Mouse (Mus musculus) brain, embryonic 18.5 days (tissue): Measurements from ENCODE around the gene Trrap.
"Not testable (repeated sequence)": the region's sequence is repeated elsewhere in the genome, so short reads cannot be mapped to it uniquely, and the experiment has no call there.

ENCODE experiments used
- DNase-seq: peaks from one replicate; pipeline ENCODE4 v3.0.0-alpha.2; 2012; ENCODE audit warnings: low read depth, low spot score

Gene Trrap

DNA sequence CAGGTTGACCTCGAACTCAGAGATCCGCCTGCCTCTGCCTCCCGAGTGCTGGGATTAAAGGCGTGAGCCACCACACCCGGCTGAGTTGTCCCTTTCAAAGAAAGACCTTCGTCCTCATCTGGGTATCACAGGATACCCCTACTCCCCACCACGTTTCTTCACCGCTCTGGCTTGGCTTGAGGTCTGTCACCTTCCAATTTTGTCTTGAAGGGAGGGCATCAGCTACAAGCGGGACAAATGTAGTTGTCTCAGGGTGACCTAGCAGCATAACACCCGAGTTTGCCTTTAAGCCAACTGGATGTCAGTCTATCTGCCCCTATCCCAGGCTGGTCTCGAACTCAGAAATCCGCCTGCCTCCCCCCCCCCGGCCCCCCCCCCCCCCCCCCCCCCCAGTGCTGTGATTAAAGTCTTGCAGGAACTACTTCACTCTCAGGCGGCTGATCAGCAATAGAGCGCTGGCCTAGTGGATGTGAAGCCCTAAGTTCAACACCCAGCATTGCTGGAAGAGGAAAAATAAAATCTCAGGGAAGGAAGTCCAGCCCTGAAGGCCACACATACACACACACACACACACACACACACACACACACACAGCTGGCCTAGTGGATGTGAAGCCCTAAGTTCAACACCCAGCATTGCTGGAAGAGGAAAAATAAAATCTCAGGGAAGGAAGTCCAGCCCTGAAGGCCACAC is at the start of gene Trrap:
Gene Trrap, plus strand, starts transcription at position 627 of the 693 bp plus-strand sequence.
- not testable (repeated sequence) for DNase-seq

DNA sequence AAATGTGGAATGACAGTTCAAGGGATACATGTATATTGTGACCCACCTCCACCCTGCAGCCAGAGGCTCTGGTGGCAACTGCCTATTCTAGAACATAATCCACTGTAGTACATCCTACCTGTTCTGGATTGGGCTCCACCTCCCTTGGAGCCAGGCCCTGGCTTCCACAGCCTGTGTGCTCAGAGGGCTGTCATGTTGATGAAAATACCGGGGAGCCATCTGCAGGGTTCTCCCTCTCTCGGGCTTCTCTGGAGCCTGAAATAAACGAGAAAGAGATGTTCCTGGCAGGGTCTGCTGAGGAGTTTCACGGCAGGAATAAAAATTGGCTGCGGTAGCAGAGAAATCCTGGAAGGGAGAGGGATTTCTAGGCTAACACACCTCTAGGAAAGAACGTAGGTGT is 47.8 kb upstream of the Trrap start:
- no peak for DNase-seq

DNA sequence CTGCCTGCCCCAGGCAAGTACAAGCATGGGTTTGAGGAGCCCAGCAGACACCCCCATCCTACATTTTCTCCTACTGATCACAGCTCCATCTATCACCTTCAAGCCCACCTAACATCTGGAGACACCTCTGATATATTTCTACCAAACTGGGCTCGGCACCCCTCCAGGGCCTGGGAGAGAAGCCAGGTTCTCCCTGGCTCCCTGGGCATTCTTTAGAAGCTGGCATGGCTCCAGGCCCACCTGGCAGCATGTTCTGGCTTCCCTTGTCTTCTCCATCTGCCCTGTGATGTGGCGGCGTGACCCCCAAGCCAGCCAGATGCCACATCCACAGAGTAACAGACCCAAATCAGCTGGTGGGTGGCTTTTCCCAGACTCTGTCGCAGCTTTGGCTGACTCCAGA is 47.3 kb upstream of the Trrap start:
- no peak for DNase-seq

DNA sequence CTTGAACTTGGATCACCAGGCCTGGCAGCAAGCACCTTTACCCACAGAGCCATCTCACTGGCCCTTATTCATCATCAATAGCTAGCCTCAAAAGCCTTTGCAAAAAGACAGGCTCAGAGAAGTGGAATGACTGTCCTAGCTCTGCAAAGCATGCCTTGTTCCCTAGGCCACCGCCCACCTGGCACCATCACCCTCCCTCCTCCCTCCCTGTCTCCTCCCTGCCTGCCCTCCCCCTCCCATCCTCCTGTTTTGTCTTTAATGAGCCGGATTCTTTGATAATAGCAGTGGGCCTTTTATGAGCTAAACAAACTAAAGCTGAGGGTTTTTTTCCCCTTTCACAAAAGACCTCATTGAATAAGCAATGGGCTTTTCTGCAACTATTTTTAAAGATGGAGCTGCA is 42.6 kb upstream of the Trrap start:
- no peak for DNase-seq

DNA sequence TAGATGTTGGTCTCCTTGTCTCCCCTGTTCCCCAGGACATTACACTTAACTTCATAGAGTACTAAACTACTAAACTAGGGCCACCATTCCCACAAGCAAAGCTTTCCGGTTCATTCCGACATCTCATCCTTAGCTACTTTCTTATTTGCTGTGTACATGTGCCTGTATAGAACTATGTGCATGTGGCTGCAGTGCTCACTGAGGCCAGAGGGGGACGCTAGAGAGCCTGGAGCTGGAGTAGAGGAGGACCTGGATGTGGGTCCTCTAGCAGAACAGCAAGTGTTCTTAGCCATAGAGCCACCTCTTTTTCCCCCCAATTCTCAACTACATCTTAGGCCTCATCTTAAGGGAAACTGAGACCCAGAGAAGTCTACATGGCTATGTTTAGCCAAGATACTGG is 42.0 kb upstream of the Trrap start:
- no peak for DNase-seq

DNA sequence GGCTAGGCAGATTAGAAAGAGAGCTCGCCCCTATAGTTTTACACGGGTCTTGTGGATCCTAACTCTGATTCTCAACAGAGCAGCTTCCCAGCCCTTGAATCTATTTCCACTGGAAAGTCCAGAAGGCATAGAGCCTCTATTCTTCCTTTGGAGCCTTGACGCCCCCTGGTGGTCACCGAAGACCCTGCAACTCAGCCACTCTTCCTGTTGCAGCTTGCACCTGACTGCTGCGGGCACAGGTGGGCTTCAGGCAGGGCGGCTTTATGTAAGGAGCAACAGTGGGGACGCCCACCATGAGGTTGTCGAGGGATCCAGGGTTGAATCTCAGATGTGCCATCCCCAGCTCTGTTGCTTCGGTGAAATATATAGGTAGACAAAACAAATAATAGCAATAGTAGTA is 40.4 kb upstream of the Trrap start:
- DNase-seq = no peak

DNA sequence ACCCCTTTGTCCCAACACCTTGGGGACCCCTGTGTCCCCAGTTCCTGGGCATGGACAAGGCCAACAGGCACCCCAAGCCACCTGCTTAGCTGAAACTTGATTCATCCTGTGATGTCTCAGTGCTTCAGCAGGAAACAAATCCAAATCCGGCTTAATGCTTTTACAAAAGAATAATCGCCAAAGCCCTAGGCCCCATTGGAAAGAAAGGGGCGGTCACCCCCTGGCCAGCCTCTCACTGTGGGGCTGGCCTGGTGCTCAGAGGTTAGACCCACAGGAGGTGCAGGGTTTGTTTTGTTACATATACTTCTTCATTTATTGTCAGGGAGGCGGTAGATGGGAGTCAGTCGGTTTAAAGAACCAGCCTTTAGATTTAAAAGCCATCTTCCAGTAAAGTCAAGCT is 39.3 kb upstream of the Trrap start:
- no peak for DNase-seq

DNA sequence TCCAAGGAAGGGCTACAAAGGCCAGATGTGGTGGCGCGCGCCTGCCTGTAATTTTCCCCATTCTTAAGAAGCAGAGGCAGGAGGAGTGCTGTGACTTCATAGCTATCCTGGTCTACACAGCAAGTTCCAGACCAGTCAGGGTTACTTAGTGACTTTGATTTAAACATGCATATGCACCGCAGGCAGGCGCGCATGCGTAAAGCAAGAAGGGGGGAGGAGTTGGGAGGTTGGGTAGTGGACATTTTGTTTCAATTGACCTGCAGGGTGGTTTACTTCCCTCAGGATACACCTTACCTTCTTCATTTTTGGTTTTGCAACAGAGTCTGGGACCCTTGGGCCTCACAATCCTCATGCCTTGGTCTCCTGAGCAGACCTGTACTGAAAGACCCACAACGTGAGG is 38.3 kb upstream of the Trrap start:
- DNase-seq = no peak

DNA sequence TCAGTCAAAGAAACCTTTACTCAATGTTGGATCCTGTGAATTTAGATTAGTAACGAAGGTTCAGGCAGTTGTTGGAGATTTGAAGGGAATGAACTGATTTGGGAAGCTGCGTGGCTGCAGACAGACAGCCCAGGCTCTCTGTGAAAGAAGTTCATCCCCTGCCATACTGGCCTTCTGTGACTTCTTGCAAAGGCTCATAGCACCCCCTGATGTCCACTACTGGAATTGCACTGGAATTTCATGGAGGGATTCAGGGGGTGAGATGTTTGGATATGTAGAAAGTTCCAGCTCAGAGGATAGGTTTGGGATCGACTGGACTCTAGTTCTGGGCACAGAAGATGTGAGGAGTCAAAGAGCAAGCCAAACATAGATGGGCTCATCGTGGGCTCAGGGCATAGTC is 33.6 kb upstream of the Trrap start:
- no peak for DNase-seq

DNA sequence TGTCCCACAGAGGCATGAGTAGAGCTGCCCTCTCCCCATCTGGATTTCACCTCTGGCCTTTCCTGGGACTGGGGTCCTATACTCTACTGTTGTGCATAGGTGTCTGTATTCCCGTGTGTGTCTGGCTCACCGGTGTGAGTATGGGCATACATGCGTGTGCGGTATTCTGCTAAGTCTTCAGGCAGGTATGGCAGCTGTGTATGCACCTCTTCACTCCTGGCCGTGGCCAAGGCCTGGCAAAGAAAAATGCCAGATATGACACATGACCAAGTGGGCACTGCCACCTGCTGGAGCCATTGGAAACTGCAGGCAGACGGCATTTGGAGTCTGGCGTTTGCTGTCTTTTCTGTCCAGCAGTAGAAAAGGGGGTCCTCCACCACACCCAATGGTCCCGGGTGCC is 32.6 kb upstream of the Trrap start:
- DNase-seq = no peak

DNA sequence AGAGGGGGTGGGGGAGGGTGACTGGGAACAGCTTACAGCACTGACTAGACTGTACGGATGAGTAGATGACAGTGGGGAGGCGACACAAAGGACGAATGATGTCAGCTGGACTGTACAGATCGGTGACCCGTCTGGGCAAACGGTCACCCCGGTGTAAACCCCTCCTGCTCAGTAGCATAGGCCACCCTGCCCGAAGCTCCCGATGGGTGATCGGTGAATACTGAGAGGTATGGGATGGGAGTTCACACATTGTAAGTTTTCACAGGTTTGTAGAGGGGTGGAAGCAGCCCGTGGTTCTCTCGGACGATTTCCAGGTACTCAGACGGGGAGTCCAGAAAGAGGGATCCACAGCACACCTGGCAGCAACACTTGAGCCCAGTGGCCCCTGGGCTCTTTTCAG is 30.4 kb upstream of the Trrap start:
- DNase-seq = no peak

DNA sequence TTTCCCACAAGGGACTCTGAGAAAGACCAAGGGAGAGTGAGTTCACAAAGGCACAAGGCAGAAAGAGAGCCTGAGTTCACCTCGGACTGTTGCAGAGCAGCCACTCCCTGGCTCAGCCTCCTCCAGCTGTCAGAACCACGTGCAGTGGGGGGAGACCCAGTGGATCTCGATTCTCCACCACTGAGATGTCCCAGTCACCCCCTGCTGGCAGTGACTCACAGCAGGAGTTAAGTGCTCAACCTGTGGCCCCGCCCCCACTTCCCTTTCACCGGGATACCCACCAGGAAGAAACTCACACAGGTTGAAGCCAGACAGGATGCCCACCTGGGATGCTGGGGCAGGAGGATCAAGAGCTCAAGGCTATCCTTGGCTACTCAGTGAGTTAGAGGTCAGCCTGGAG is 15.1 kb upstream of the Trrap start:
- no peak for DNase-seq

DNA sequence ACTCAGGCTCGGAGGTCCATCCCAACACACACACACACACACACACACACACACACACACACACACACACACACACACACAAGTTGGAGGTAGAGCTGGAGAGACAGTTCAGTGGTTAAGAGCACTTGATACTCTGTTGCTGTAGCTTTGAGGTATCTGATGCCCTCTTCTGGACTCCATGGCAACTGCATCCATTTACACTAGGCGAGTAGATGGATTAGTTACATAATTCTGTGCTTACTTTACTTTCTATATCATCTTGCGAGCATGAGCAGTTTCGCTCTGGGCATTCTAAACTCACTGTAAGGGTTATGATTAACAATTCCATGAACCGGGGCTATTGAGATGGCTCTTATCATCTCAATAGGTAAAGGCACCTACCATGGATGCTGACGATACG is 14.5 kb upstream of the Trrap start:
- DNase-seq = peak; percentile 30

DNA sequence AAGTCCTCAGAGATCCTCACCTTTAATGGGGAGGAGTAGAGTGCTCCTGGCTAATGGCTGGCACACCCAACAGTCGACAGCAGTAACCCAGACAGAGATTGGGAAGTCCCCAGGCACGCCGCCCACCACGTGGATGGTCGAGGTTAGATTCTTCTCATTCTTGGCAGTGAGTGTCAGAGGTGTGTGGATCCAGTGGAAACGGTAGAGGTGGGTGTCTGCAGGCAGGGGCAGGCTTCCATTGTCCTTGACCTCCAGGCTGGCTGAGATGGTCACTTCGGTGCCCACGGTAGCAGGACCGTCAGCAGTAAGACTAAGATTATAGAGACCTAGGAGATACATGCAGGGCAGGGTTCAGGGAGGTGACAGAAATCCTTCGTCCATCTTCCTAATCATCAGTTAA is 12.3 kb upstream of the Trrap start:
- DNase-seq = no peak

DNA sequence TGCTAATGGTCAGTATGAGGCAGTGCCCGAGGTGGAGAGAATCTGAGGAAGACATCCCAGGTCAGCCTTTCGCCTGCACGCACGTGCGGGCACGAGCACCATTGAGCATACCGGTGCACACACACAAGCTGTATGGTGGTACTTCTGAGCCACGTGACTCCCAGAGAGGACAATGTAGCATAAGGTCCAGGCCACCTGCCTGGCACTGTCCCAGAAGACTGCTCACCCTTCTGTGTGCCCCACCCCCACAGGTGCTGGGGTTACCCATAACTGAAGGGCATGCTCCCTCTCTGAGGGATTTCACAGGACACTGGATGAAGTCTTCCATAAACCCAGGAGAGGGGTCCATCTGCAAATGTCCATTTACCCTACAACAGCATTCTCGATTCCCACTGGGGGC is 10.1 kb upstream of the Trrap start:
- DNase-seq = no peak

DNA sequence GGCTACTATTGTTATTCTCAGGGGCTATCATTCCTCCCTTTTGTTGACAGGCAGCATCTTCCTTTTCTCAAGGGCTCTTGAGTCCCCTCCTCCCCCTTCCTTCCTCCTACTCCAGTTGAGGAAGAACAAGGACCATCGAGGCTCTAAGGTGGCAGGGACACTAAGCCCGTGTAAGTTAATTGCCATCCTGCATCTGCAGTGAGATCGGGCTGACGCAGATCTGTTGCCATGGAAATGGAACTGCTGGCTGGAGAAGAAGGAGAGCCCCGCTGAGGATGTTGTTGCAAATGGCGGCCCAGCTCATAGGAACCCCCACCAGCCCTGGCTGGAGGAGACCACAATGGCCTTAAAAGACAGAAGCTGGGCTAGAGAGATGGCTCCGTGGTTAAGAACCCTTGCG is 9.1 kb upstream of the Trrap start:
- DNase-seq = peak; percentile 40

DNA sequence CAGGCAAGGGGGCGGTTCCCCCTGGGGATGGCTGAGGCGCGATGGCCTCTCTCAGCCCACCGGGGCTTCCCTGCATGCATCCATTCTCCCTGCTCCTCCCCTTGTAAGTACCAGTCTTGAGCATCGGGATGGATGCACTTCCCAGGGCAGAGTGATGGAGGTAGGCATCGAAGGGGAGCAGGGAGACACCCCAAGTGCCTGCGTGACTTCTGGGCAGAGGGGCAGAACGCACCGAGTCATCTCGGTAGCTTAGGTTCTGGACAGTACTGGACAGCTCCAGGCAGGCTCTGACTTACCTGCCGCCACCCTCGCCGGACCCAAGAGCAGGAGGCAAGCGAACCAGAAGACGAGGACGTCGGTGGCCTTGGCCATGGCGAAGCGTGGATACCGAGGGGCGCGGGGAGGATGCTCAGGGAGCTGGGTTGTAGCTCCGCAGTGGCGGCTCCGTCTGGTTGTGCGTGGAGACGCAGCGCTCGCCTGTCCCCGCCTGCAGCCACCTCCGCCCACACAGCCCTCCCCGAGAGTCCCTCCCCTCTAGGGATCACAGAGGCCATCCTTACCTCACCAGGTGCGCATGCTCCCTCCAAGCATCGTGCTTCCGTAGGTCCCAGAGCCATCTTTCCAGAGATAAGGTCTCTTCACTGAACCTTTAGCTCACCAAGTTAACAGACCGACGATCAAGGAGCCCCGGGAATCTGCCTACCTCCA is 6.2 kb upstream of the Trrap start, which contains the start of gene Tmem130:
Gene Tmem130, minus strand, starts transcription at position 658 of the 708 bp plus-strand sequence.
- peak; percentile 68 for DNase-seq

DNA sequence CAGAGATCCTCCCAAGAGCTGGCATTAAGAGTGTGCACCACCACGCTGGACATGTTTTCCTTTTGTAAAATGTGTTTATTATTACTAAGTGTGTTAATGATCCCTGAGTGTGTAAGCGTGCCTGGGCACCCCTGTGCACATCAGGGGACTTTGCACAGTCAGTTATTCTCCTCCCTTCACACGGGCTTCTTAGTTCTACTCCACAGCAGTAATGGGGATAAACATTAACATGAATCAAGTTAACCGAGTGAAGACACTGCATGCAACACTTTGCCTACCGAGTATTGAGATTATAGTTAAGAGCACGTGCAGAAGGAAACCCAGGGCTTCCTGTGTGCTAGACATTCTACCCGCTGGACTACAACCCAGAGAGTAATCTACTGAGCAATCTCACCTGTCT is 1.5 kb upstream of the Trrap start:
- DNase-seq = no peak

DNA sequence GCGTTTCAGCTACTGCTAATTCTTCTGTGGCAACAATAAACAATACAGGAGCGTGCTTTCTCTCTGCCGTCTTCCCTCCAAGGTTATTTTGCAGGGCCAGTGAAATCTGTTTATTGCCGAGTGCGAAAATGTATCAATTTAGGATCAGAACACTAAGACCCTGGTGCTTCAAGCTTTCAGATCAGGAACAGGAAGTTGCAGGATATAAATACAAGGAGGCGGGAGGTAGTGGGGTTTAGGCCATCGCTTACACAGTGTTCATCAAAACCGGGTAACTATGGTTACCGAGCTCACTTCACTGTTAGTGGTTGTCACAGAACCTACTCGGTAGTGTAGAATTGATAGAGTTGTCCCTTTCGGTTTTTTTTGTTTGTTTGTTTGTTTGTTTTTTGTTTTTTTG is 886 bp upstream of the Trrap start:
- DNase-seq = no peak

DNA sequence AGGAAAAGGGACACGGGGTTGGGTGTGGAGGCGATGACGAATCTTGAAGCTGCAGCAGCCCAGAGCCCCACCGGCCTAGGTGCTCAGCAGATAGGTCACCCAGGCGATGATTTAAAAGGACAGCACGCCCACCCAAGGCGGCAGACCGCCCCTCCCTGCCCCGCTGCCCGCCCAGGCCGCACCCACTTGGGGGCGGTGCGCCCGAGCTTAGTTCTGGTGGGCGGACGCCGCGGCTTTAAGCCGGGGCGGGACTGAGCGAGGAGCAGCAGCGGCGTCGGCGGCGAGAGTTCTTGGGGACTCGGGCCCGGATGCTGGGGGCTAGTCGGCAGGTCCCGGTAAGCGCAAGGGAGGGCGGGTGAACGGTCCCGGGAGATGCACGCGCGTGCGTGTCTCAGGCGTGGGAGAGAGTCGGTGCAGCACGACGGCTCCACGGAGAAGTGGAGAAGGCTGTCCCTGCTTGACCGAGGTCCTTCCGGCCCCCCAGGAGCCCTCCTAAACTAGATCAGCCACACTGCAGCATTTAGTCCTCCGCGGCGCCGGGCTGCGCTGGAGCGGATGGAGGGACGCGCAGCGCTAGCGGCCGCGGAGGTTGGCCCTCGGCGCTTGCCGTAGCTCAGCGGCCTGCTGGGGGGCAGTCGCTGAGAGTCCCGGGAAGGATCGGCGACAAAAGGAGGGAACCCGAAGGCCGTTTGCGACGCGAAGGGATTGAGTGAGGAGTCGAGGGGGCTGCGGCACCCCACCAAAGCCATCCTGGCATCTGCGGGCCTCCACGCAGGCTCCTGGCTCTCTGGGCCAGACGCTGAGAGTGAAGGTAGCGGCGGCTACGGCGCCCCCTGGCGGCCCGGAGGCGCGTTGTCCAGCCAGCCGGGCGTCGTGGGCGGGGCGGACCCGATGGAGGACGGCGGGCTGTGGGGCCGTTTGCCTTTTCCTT is 644 bp downstream of the Trrap start:
- peak; percentile 78 for DNase-seq

DNA sequence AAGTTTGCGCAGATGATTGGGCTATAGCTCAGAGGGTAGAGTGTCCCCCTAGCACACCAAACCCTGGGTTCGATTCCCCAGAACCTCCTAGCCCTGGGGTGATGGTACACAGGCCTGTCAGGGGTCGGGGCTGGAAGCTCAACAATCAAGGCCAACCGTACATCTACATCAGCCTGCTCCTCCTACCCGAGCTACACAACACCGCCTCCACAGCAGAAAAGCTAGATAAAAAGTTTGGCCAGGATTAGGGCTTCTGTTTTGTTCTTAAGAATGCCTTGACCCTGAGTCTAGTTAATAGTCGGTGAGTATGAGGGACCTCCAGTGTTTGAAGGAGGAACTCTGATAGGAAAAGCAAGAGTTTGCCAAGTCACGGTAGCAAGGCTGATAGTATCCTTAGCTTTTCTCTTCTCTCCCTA is 1.5 kb downstream of the Trrap start:
- no peak for DNase-seq

DNA sequence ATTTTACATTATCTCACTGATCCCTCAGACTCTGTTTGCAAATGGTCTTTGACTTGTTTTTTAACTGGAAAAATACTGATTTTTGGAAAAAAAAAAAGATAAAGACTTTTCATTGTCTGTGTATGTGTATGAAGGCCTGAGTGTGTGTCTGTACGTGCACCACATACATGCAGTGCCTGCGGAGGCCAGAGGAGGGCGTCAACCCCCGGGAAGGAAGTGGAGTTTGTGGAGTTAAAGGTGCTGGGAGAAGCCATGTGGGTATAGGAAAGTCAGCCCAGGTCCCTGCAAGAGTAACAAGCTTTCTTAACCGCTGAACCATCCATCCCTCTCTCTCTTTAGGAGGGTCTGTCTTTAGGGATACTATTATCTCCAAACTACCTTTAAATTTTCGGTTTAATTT is 5.7 kb downstream of the Trrap start:
- no peak for DNase-seq
